Mouse (Mus musculus) liver, adult 2 months (tissue): ENCODE results near the gene Hand1. TPM values are rescaled to one million over a fixed set of nuclear protein-coding genes. Genes with fewer than 3 reads are reported as not detected.

Experiments used
- DNase-seq: peaks from one replicate; pipeline ENCODE4 v3.0.0-alpha.2; 2011; ENCODE audit warnings: low read depth, low spot score; ENCODE audit errors: extremely low read depth
- H3K27ac ChIP-seq: fragments of 200-500 bp; replicated peaks from 2 replicates; pipeline ENCODE4 v1.5.1; 2012; ENCODE audit warnings: low read depth, mild to moderate bottlenecking, control low read depth, inconsistent platforms, low read length; ENCODE audit not compliant: insufficient read depth
- H3K27me3 ChIP-seq: fragments of 200-500 bp; 2 replicates; pipeline ENCODE4 v1.6.1; 2012; ENCODE audit warnings: mild to moderate bottlenecking, moderate library complexity, low read length, inconsistent platforms; ENCODE audit not compliant: control insufficient read depth, insufficient read depth
- H3K36me3 ChIP-seq: fragments of 200-500 bp; 2 replicates; pipeline ENCODE4 v1.6.1; 2012; ENCODE audit warnings: low read length, inconsistent platforms; ENCODE audit not compliant: control insufficient read depth, insufficient read depth
- H3K4me1 ChIP-seq: fragments of 200-500 bp; 2 replicates; pipeline ENCODE4 v1.6.1; 2011; ENCODE audit warnings: low read length; ENCODE audit not compliant: control insufficient read depth, insufficient read depth
- H3K4me3 ChIP-seq: fragments of 200-500 bp; 2 replicates; pipeline ENCODE4 v1.5.1; 2011; ENCODE audit warnings: low read depth, mild to moderate bottlenecking, control low read depth, low read length, moderate library complexity; ENCODE audit not compliant: insufficient read depth
- H3K79me2 ChIP-seq: fragments of 200-500 bp; 2 replicates; pipeline ENCODE4 v1.6.1; 2012; ENCODE audit warnings: inconsistent platforms, mild to moderate bottlenecking, low read length, moderate library complexity; ENCODE audit not compliant: control insufficient read depth, insufficient read depth
- H3K9ac ChIP-seq: fragments of 200-500 bp; 2 replicates; pipeline ENCODE4 v1.6.1; 2012; ENCODE audit warnings: low read depth, mild to moderate bottlenecking, control low read depth, inconsistent platforms, low read length
- CTCF ChIP-seq: fragments of 200-500 bp; IDR thresholded peaks from 2 replicates; pipeline ENCODE4 v1.5.1; 2011; ENCODE audit warnings: low read depth, low read length, control low read depth
- POLR2A ChIP-seq: fragments of 200-500 bp; IDR thresholded peaks from 2 replicates; pipeline ENCODE4 v1.6.1; 2011; ENCODE audit warnings: low read length, control low read depth; ENCODE audit not compliant: insufficient read depth; ENCODE audit errors: extremely low read depth
- WGBS: fragments of 180-500 bp; shearing (Covaris S2); methylation state at CpG from one replicate; pipeline ENCODE4 v1.1.7; 2018; 5-methylcytosine and 5-hydroxymethylcytosine counted together
- polyA plus RNA-seq: library from polyadenylated mRNA; depleted of rRNA; stranded (reverse); fragments of >200 nt; gene quantifications from 2 replicates; pipeline ENCODE4 v1.2.3, GENCODE M21; 2012
- total RNA-seq: library from RNA; depleted of rRNA; stranded (reverse); fragments of >200 nt; gene quantifications from 2 replicates; pipeline ENCODE4 v1.2.3, GENCODE M21; 2014

The Hand1 gene
- total and polyA plus RNA-seq, 2 experiments: not detected

DNA sequence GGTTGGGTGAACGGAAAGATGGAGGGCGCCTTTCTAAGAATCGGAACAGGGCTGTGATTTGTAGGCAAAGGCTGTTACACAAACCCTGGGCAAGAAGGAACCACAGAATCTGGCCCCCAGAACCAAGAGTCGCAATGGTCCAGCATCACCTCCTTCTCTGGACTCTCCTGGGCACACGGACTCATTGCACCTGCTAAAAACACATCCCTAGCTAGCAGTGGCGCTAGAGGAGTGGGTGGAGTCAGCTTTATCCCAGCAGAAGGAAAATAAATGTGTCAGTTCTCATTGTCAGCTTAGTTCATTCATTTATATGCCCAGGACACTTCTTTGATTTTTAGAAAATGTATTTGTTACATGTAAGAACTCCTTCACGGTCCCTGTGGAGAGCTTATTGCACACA is 8.8 kb upstream of the Hand1 start:
- H3K9ac ChIP-seq: no peak overlapping the region
- H3K27ac ChIP-seq: no peak overlapping the region
- no peak for TF ChIP-seq CTCF
- no peak for TF ChIP-seq POLR2A
- H3K4me1 ChIP-seq: no peaks in the 10 kb centered on the region
- H3K27me3 ChIP-seq: peaks cover 15% of the 10 kb centered on the region; the same call in 1 of the 2 replicates
- H3K36me3 ChIP-seq: no peaks in the 10 kb centered on the region
- no peak for DNase-seq
- H3K4me3 ChIP-seq: no peak overlapping the region
- no peaks in the 10 kb centered on the region for H3K79me2 ChIP-seq
- 53% methylated on average over 7 of the region's 7 CpGs for WGBS

DNA sequence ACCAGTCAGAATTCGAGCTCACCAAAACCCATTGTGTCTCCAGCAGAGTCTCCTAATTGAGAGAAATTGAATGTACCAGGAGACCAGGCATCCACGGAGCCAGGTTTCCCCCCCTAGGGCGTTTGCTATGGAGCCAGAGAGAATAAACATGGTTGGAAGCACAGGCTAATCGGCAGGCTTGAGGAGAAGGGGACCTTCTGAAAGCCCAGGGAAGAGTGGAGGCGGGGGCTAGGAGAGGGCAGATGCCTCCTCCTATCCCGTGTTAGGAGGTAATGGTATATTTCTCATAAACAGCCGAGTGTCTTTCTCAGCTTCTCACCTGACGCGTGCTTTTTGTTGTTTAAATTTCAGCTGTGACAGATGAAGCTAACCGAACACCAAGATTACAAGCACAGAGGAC is 8.4 kb upstream of the Hand1 start:
- peaks cover 19% of the 10 kb centered on the region for H3K27me3 ChIP-seq
- no peaks in the 10 kb centered on the region for H3K79me2 ChIP-seq
- TF ChIP-seq CTCF (no peak), POLR2A (no peak)
- WGBS: 31% methylated on average over 10 of the region's 10 CpGs
- DNase-seq: no peak
- H3K4me1 ChIP-seq: no peaks in the 10 kb centered on the region
- no peak overlapping the region for H3K9ac ChIP-seq
- no peak overlapping the region for H3K27ac ChIP-seq
- H3K36me3 ChIP-seq: no peaks in the 10 kb centered on the region
- no peak overlapping the region for H3K4me3 ChIP-seq

DNA sequence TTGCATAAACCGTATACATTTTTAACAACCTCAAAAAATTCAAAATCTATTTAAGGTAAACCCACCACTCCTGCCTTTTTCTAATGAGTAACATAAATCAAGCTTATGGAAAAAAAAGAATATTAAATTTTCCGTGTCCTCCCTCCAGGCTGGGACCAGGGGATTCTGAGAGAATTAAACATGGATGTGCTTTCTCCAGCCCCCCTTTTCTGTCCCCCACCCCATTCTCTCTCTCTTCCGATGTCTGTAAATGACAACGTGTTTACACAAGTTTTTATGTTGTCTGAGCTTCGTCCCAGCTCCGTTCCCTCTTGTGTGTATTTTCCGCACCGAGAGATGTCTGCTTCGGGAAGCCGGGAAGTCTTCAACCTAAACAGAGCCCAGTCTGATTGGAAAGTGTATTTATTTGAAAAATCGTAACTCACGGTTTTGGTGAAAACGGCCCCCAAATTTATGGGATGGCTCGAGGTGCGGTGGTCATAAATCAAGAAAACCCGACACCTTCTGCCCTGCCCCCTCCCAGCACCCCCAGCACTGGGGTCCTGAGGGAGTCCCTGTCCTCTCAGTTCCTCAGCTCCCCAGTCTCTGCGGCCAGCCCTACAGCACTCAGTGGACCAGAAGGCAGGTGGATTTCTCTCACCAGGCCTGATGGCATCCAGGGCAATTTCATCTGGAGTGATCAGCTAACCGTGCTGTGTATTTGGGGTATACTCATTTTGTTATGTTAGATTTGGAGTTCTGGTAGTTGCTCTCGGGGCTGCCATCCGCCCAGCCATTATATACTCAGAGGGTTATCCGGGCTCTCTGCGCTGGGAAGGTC is 5.5 kb upstream of the Hand1 start:
- H3K79me2 ChIP-seq: no peaks in the 10 kb centered on the region
- no peak overlapping the region for H3K27ac ChIP-seq
- WGBS: 18% methylated on average over 22 of the region's 22 CpGs
- no peak overlapping the region for H3K9ac ChIP-seq
- H3K4me3 ChIP-seq: no peak overlapping the region
- no peaks in the 10 kb centered on the region for H3K36me3 ChIP-seq
- no peaks in the 10 kb centered on the region for H3K4me1 ChIP-seq
- TF ChIP-seq POLR2A (no peak), CTCF (no peak)
- no peak for DNase-seq
- H3K27me3 ChIP-seq: peaks cover 24% of the 10 kb centered on the region

- Histone ChIP-seq H3K36me3 (no peaks in the 10 kb centered on the region), H3K27me3 (peaks cover 30% of the 10 kb centered on the region), H3K79me2 (no peaks in the 10 kb centered on the region), H3K9ac (no peak overlapping the region), H3K4me1 (no peaks in the 10 kb centered on the region), H3K4me3 (no peak overlapping the region), H3K27ac (no peak overlapping the region)
- 5% methylated on average over 38 of the region's 38 CpGs for WGBS
- TF ChIP-seq CTCF (no peak), POLR2A (no peak)
- DNase-seq: no peak
Measured at GRCm38 (mm10) chr11:57836872-57837680, 4.5 kb upstream of the Hand1 start.

GRCm38 (mm10) chr11:57836401-57836800 is 3.8 kb upstream of the Hand1 start:
- DNase-seq: no peak
- 18% methylated on average over 9 of the region's 9 CpGs for WGBS
- H3K79me2 ChIP-seq: no peaks in the 10 kb centered on the region
- no peak overlapping the region for H3K27ac ChIP-seq
- peaks cover 34% of the 10 kb centered on the region for H3K27me3 ChIP-seq
- H3K9ac ChIP-seq: no peak overlapping the region
- H3K36me3 ChIP-seq: no peaks in the 10 kb centered on the region
- TF ChIP-seq CTCF: no peak
- no peak for TF ChIP-seq POLR2A
- no peak overlapping the region for H3K4me3 ChIP-seq
- H3K4me1 ChIP-seq: no peaks in the 10 kb centered on the region

GRCm38 (mm10) chr11:57835931-57836330 is 3.3 kb upstream of the Hand1 start:
- Histone ChIP-seq H3K27ac (no peak overlapping the region), H3K27me3 (peaks cover 38% of the 10 kb centered on the region), H3K4me3 (no peak overlapping the region), H3K79me2 (no peaks in the 10 kb centered on the region), H3K9ac (no peak overlapping the region), H3K36me3 (no peaks in the 10 kb centered on the region), H3K4me1 (no peaks in the 10 kb centered on the region)
- 22% methylated on average over 3 of the region's 3 CpGs for WGBS
- DNase-seq: no peak
- no peak for TF ChIP-seq POLR2A
- no peak for TF ChIP-seq CTCF
